ENCODE assay signal across 30 mouse cellular contexts in the genomic region with DNA sequence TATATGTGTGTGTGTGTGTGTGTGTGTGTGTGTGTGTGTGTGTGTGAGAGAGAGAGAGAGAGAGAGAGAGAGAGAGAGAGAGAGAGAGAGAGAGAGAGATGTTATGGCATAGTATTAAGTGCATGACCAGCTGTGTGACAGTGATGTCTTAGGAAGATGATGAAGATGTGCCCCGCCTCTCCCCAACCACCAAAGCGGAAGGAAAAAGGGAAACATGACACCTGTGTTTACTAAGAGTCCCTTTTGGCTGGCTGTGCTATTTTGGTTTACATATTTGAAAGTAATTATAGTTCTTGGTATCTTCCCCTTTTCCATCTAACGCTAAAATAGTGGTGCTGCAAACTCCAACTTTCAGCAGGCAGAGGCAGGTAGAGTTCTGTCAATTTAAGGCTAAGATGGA. TPM values are rescaled to one million over a fixed set of nuclear protein-coding genes. Genes with fewer than 3 reads are reported as not detected.
"Had no signal": no experiment of that assay in that cellular context is flagged by ENCODE, and none has a peak within 500 bp of the region (broad histone marks: within the 10 kb centered on the region; RNA-seq: fewer than 3 reads in every experiment).

No protein-coding gene starts in this region.

- H3K4me2 ChIP-seq: heart, embryonic 11.5 days; heart, embryonic 13.5 days; heart, embryonic 15.5 days; hindbrain, embryonic 13.5 days; hindbrain, embryonic 15.5 days; intestine, embryonic 15.5 days; limb, embryonic 12.5 days; liver, embryonic 11.5 days; liver, embryonic 13.5 days; liver, embryonic 15.5 days had no signal

- H3K4me1 ChIP-seq: hindbrain, embryonic 13.5 days; hindbrain, embryonic 15.5 days; intestine, embryonic 15.5 days; limb, embryonic 10.5 days; limb, embryonic 12.5 days; liver, embryonic 13.5 days; liver, embryonic 15.5 days had no signal

- ATAC-seq: hindbrain, postnatal 0 days; intestine, embryonic 15.5 days had no signal

- H3K9me3 ChIP-seq: heart, embryonic 13.5 days; hindbrain, embryonic 13.5 days; hindbrain, embryonic 15.5 days; intestine, embryonic 15.5 days; limb, embryonic 10.5 days; limb, embryonic 12.5 days; liver, embryonic 13.5 days; liver, embryonic 15.5 days had no signal

- H3K4me3 ChIP-seq: gastrocnemius, adult 2 months; heart, adult 2 months; heart, embryonic 13.5 days; heart, embryonic 15.5 days; hindbrain, embryonic 13.5 days; hindbrain, embryonic 15.5 days; intestine, embryonic 15.5 days; layer of hippocampus, adult 2 months; left cerebral cortex, adult 2 months; limb, embryonic 10.5 days; limb, embryonic 12.5 days; liver, embryonic 13.5 days; liver, embryonic 15.5 days had no signal

- H3K27me3 ChIP-seq: heart, embryonic 13.5 days; heart, embryonic 15.5 days; hindbrain, embryonic 13.5 days; hindbrain, embryonic 15.5 days; intestine, embryonic 15.5 days; limb, embryonic 12.5 days; liver, embryonic 13.5 days; liver, embryonic 15.5 days had no signal

- H3K9ac ChIP-seq: heart, embryonic 13.5 days; heart, embryonic 15.5 days; hindbrain, embryonic 13.5 days; hindbrain, embryonic 15.5 days; intestine, embryonic 15.5 days; limb, embryonic 12.5 days; liver, embryonic 13.5 days; liver, embryonic 15.5 days had no signal

- DNase-seq: gastrocnemius, adult 2 months; gastrocnemius, postnatal 14 days; gastrocnemius, postnatal 36 days; heart, adult 2 months; heart, postnatal 14 days; heart, postnatal 36 days; kidney, adult 11 months; kidney, adult 2 months; kidney, adult 9 months; kidney, postnatal 10 days; kidney, postnatal 25 days; kidney, postnatal 4 days; liver; liver, embryonic 13.5 days had no signal

- H3K27ac ChIP-seq: gastrocnemius, adult 2 months; heart, adult 2 months; heart, embryonic 13.5 days; heart, embryonic 15.5 days; hindbrain, embryonic 13.5 days; hindbrain, embryonic 15.5 days; hindbrain, postnatal 0 days; intestine, embryonic 15.5 days; layer of hippocampus, adult 2 months; left cerebral cortex, adult 2 months; limb, embryonic 10.5 days; limb, embryonic 12.5 days; liver, embryonic 13.5 days; liver, embryonic 15.5 days had no signal

RNA-seq across cellular contexts. Expression of gene Bmp8a, which starts 50.0 kb away (rescaled TPM):
- total RNA-seq: heart, adult 2 months; hematopoietic stem cell, adult 5-6 weeks; layer of hippocampus, postnatal 10 days had no signal
- polyA plus RNA-seq: heart, adult 2 months; heart, embryonic 15.5 days; heart, postnatal 0 days had no signal
